Comparison of ENCODE assay signal across 24 mouse cellular contexts in genomic region chr17:63811246-63811785, GRCm38 (mm10). TPM values are rescaled to one million over a fixed set of nuclear protein-coding genes. Genes with fewer than 3 reads are reported as not detected.
DNase-seq lines count a peak whose midpoint lies in the region; ATAC-seq and TF ChIP-seq lines count a peak whose summit lies in the region.
"Had no signal": no experiment of that assay in that cellular context is flagged by ENCODE, and none has a peak within 500 bp of the region (broad histone marks: within the 10 kb centered on the region; RNA-seq: fewer than 3 reads in every experiment).

No protein-coding gene starts in this region.

- H3K36me3 ChIP-seq in kidney, postnatal 0 days (ENCODE audit: insufficient read depth, low read length), result no peaks in the 10 kb centered on the region
- H3K36me3 ChIP-seq in kidney, embryonic 16.5 days (ENCODE audit: insufficient read depth, low read length), result no peaks in the 10 kb centered on the region
- no peaks in the 10 kb centered on the region for H3K36me3 ChIP-seq in hindbrain, embryonic 14.5 days (replicated peaks; ENCODE audit: control insufficient read depth, insufficient read depth)
- H3K36me3 ChIP-seq: embryonic facial prominence, embryonic 12.5 days; G1E; hindbrain, embryonic 12.5 days; intestine, embryonic 15.5 days; liver, embryonic 12.5 days; lung, embryonic 15.5 days; midbrain, embryonic 10.5 days; stomach, embryonic 15.5 days had no signal

- DNase-seq in kidney, postnatal 0 days (ENCODE audit: low spot score), result peak; percentile 17
- DNase-seq in ES-CJ7 (ENCODE audit: low read depth, low spot score), result peak; percentile 18
- DNase-seq in adrenal gland, adult 8-10 months, result peak; percentile 67
- DNase-seq in embryo, embryonic 11.5 days (ENCODE audit: low read depth, low spot score), result peak; percentile 14
- DNase-seq in hindbrain, embryonic 14.5 days (ENCODE audit: low spot score), result no peak
- no peak for DNase-seq in spleen, postnatal 36 days (ENCODE audit: low spot score in 2 of 2)
- DNase-seq: cerebellum, postnatal 14 days; heart, adult 2 months; kidney, postnatal 10 days; left cerebral cortex, postnatal 4 days; retina, postnatal 1 day had no signal

- H3K9ac ChIP-seq in kidney, postnatal 0 days (ENCODE audit: low read depth, low read length), result no peak overlapping the region
- H3K9ac ChIP-seq in kidney, embryonic 16.5 days (replicated peaks; ENCODE audit: low read length), result no peak overlapping the region
- no peak overlapping the region for H3K9ac ChIP-seq in hindbrain, embryonic 14.5 days
- H3K9ac ChIP-seq: embryonic facial prominence, embryonic 12.5 days; hindbrain, embryonic 12.5 days; intestine, embryonic 15.5 days; liver, embryonic 12.5 days; lung, embryonic 15.5 days; stomach, embryonic 15.5 days had no signal

- no peak for TF ChIP-seq CTCF in kidney, postnatal 0 days (IDR thresholded peaks at IDR 0.05; ENCODE audit: low read depth)

- ATAC-seq in kidney, postnatal 0 days (replicated peaks; ENCODE audit: low FRiP score, low read depth), result no peak
- no peak for ATAC-seq in kidney, embryonic 16.5 days (ENCODE audit: low FRiP score, low TSS enrichment)
- no peak for ATAC-seq in hindbrain, embryonic 14.5 days (ENCODE audit: low FRiP score)
- ATAC-seq: intestine, embryonic 15.5 days; liver, embryonic 12.5 days had no signal

- WGBS in kidney, postnatal 0 days, result 17% methylated on average over 9 of the region's 9 CpGs
- WGBS in kidney, embryonic 16.5 days, result 19% methylated on average over 9 of the region's 9 CpGs
- WGBS in hindbrain, embryonic 14.5 days, result 39% methylated on average over 9 of the region's 9 CpGs

- H3K9me3 ChIP-seq in kidney, postnatal 0 days (replicated peaks; ENCODE audit: low read length), result no peaks in the 10 kb centered on the region
- H3K9me3 ChIP-seq in kidney, embryonic 16.5 days (ENCODE audit: low read length), result no peaks in the 10 kb centered on the region
- H3K9me3 ChIP-seq in hindbrain, embryonic 14.5 days (ENCODE audit: control insufficient read depth, low read length), result no peaks in the 10 kb centered on the region
- H3K9me3 ChIP-seq: embryonic facial prominence, embryonic 12.5 days; G1E; hindbrain, embryonic 12.5 days; intestine, embryonic 15.5 days; liver, embryonic 12.5 days; lung, embryonic 15.5 days; midbrain, embryonic 10.5 days; stomach, embryonic 15.5 days had no signal

- no peaks in the 10 kb centered on the region for H3K27me3 ChIP-seq in kidney, postnatal 0 days (ENCODE audit: insufficient read depth, low read length)
- no peaks in the 10 kb centered on the region for H3K27me3 ChIP-seq in kidney, embryonic 16.5 days (ENCODE audit: insufficient read depth, low read length)
- no peaks in the 10 kb centered on the region for H3K27me3 ChIP-seq in hindbrain, embryonic 14.5 days (ENCODE audit: control insufficient read depth, insufficient read depth, low read length)
- H3K27me3 ChIP-seq: embryonic facial prominence, embryonic 12.5 days; hindbrain, embryonic 12.5 days; intestine, embryonic 15.5 days; liver, embryonic 12.5 days; lung, embryonic 15.5 days; stomach, embryonic 15.5 days had no signal

- H3K4me2 ChIP-seq in kidney, postnatal 0 days (ENCODE audit: low read length), result no peak overlapping the region
- H3K4me2 ChIP-seq in kidney, embryonic 16.5 days (replicated peaks; ENCODE audit: low read depth, low read length), result no peak overlapping the region
- H3K4me2 ChIP-seq in hindbrain, embryonic 14.5 days (replicated peaks), result no peak overlapping the region
- H3K4me2 ChIP-seq: embryonic facial prominence, embryonic 12.5 days; hindbrain, embryonic 12.5 days; intestine, embryonic 15.5 days; liver, embryonic 12.5 days; lung, embryonic 15.5 days; stomach, embryonic 15.5 days had no signal

- H3K4me1 ChIP-seq in kidney, postnatal 0 days (replicated peaks; ENCODE audit: insufficient read depth, low read length), result no peaks in the 10 kb centered on the region
- H3K4me1 ChIP-seq in kidney, embryonic 16.5 days (ENCODE audit: insufficient read depth, low read length), result no peaks in the 10 kb centered on the region
- H3K4me1 ChIP-seq in hindbrain, embryonic 14.5 days (replicated peaks; ENCODE audit: control insufficient read depth, insufficient read depth, low read length), result peaks cover 3% of the 10 kb centered on the region; the same call in 1 of the 2 replicates
- H3K4me1 ChIP-seq: embryonic facial prominence, embryonic 12.5 days; intestine, embryonic 15.5 days; liver, embryonic 12.5 days; lung, embryonic 15.5 days; stomach, embryonic 15.5 days had no signal

- no peak overlapping the region for H3K4me3 ChIP-seq in kidney, postnatal 0 days (replicated peaks; ENCODE audit: low read depth, low read length)
- H3K4me3 ChIP-seq in kidney, embryonic 16.5 days (ENCODE audit: low read length), result no peak overlapping the region
- no peak overlapping the region for H3K4me3 ChIP-seq in hindbrain, embryonic 14.5 days (replicated peaks; ENCODE audit: low read length)
- H3K4me3 ChIP-seq: embryonic facial prominence, embryonic 12.5 days; heart, adult 2 months; hindbrain, embryonic 12.5 days; intestine, embryonic 15.5 days; layer of hippocampus, adult 2 months; liver, embryonic 12.5 days; lung, embryonic 15.5 days; midbrain, embryonic 10.5 days; stomach, embryonic 15.5 days had no signal

- H3K27ac ChIP-seq in kidney, postnatal 0 days, result no peak overlapping the region
- H3K27ac ChIP-seq in kidney, embryonic 16.5 days (ENCODE audit: low read length), result no peak overlapping the region
- H3K27ac ChIP-seq in hindbrain, embryonic 14.5 days, result no peak overlapping the region
- H3K27ac ChIP-seq: embryonic facial prominence, embryonic 12.5 days; heart, adult 2 months; hindbrain, embryonic 12.5 days; intestine, embryonic 15.5 days; layer of hippocampus, adult 2 months; liver, embryonic 12.5 days; lung, embryonic 15.5 days; midbrain, embryonic 10.5 days; stomach, embryonic 15.5 days had no signal

RNA-seq across cellular contexts. Expression of gene Fer, which starts 51.5 kb away (rescaled TPM):
- 24.1 and 26.2 TPM in 2 replicates for polyA plus RNA-seq in kidney, postnatal 0 days (2015; fragmentation: Nextera tagmentation; extraction: Ambion mirVana)
- polyA plus RNA-seq in kidney, embryonic 16.5 days (2015; fragmentation: Nextera tagmentation; extraction: Ambion mirVana), result 35.1 and 36.1 TPM in 2 replicates
- 10 to 100 TPM; 19.0 to 25.4 (median 21.1) TPM for total RNA-seq in adrenal gland, adult 8-10 months (2022)
- polyA plus RNA-seq in hindbrain, embryonic 14.5 days (2014; fragmentation: Nextera tagmentation; extraction: Ambion mirVana), result 35.8 and 36.8 TPM in 2 replicates

RNA-seq across cellular contexts. Expression of gene A930002H24Rik, which starts 52.3 kb away (rescaled TPM):
- polyA plus RNA-seq in kidney, postnatal 0 days (2015; fragmentation: Nextera tagmentation; extraction: Ambion mirVana), result 5.3 and 6.4 TPM in 2 replicates
- polyA plus RNA-seq in kidney, embryonic 16.5 days (2015; fragmentation: Nextera tagmentation; extraction: Ambion mirVana), result 3.4 and 4.9 TPM in 2 replicates
- total RNA-seq in adrenal gland, adult 8-10 months (2022), result 1 to 10 TPM in 1 of 4 experiments, not detected in 3; 2.4 TPM
- polyA plus RNA-seq in hindbrain, embryonic 14.5 days (2014; fragmentation: Nextera tagmentation; extraction: Ambion mirVana), result 1.9 and 3.0 TPM in 2 replicates
- total RNA-seq: G1E; gastrocnemius, adult 8-10 months; heart, adult 2 months; layer of hippocampus, adult 2 months; left cerebral cortex, adult 18-20 months had no signal
- polyA plus RNA-seq: small intestine, adult 2 months had no signal

Comparison
In these comparisons a context has a peak if more than half of its experiments do, and no peak if none do; other contexts are left out.
1. DNase-seq: peak in kidney, postnatal 0 days (single experiment), ES-CJ7 (single experiment), adrenal gland, adult 8-10 months (single experiment) and embryo, embryonic 11.5 days (single experiment); none in hindbrain, embryonic 14.5 days (single experiment) and spleen, postnatal 36 days (0 of 2).